Mouse (Mus musculus): ENCODE results near the gene Pltp. TPM values are rescaled to one million over a fixed set of nuclear protein-coding genes. Genes with fewer than 3 reads are reported as not detected.

Pltp gene
- polyA plus RNA-seq (2015; fragmentation: Nextera tagmentation; extraction: Ambion mirVana): 57.1 and 61.8 TPM in 2 replicates

GRCm38 (mm10) chr2:164857101-164857821 is at the start of gene Pltp:
Gene Pltp (minus strand): TSS chr2:164857711.
- Histone ChIP-seq H3K27ac (peak within 1 kb of the TSS; percentile 43), H3K27me3 (peaks cover 53% of the 10 kb centered on the region), H3K4me1 (peaks cover 31% of the 10 kb centered on the region)

GRCm38 (mm10) chr2:164906071-164906470 is 48.6 kb upstream of the Pltp start:
- no peak overlapping the region for H3K4me3 ChIP-seq
- no peaks in the 10 kb centered on the region; the same call in 1 of the 2 replicates for H3K9me3 ChIP-seq
- H3K4me2 ChIP-seq: no peak overlapping the region
- H3K9ac ChIP-seq: no peak overlapping the region
- 95% methylated on average over 4 of the region's 4 CpGs for WGBS
- H3K36me3 ChIP-seq: peaks cover 80% of the 10 kb centered on the region
- H3K27me3 ChIP-seq: no peaks in the 10 kb centered on the region
- no peak overlapping the region for H3K27ac ChIP-seq
- peaks cover 16% of the 10 kb centered on the region for H3K4me1 ChIP-seq
- ATAC-seq (ENCODE audit: insufficient number of reproducible peaks, low FRiP score, low TSS enrichment, low read depth): no peak

More at GRCm38 (mm10) chr2:164857101-164857821, at the start of gene Pltp:
- Histone ChIP-seq H3K9ac (peak within 1 kb of the TSS; percentile 37), H3K36me3 (no peaks in the 10 kb centered on the region), H3K9me3 (no peaks in the 10 kb centered on the region), H3K4me2 (peak within 1 kb of the TSS; percentile 98), H3K4me3 (peak within 1 kb of the TSS; percentile 52)
- under 1% methylated on average over 47 of the region's 47 CpGs for WGBS
- peak; percentile 46; the same call in 1 of the 2 replicates for ATAC-seq (ENCODE audit: insufficient number of reproducible peaks, low FRiP score, low TSS enrichment, low read depth)

- no peaks in the 10 kb centered on the region for H3K4me1 ChIP-seq
- no peaks in the 10 kb centered on the region for H3K27me3 ChIP-seq
- H3K4me3 ChIP-seq: no peak overlapping the region
- H3K4me2 ChIP-seq: no peak overlapping the region
- no peak overlapping the region for H3K9ac ChIP-seq
- ATAC-seq (ENCODE audit: insufficient number of reproducible peaks, low FRiP score, low TSS enrichment, low read depth): no peak
- no peaks in the 10 kb centered on the region; the same call in 1 of the 2 replicates for H3K9me3 ChIP-seq
- peaks cover 94% of the 10 kb centered on the region for H3K36me3 ChIP-seq
- H3K27ac ChIP-seq: no peak overlapping the region
- 75% methylated on average over 1 of the region's 1 CpGs for WGBS
These were observed 46.0 kb upstream of the Pltp start for GRCm38 (mm10) chr2:164903496-164903895.

GRCm38 (mm10) chr2:164901380-164901779 is 43.9 kb upstream of the Pltp start:
- Histone ChIP-seq H3K27me3 (no peaks in the 10 kb centered on the region), H3K9me3 (no peaks in the 10 kb centered on the region; the same call in 1 of the 2 replicates), H3K4me3 (no peak overlapping the region), H3K9ac (no peak overlapping the region), H3K27ac (no peak overlapping the region), H3K36me3 (peaks cover 94% of the 10 kb centered on the region), H3K4me2 (no peak overlapping the region), H3K4me1 (no peaks in the 10 kb centered on the region)
- WGBS: 91% methylated on average over 13 of the region's 13 CpGs
- ATAC-seq (ENCODE audit: insufficient number of reproducible peaks, low FRiP score, low TSS enrichment, low read depth): 0 out of 2 replicates have a peak, but pooled peaks have one; percentile 22

- H3K9me3 ChIP-seq: no peaks in the 10 kb centered on the region
- no peaks in the 10 kb centered on the region for H3K27me3 ChIP-seq
- H3K4me2 ChIP-seq: no peak overlapping the region
- H3K9ac ChIP-seq: no peak overlapping the region
- H3K4me3 ChIP-seq: no peak overlapping the region
- WGBS: 92% methylated on average over 16 of the region's 16 CpGs
- no peaks in the 10 kb centered on the region for H3K4me1 ChIP-seq
- peaks cover 94% of the 10 kb centered on the region for H3K36me3 ChIP-seq
- ATAC-seq (ENCODE audit: insufficient number of reproducible peaks, low FRiP score, low TSS enrichment, low read depth): no peak
- H3K27ac ChIP-seq: no peak overlapping the region
These were observed 42.4 kb upstream of the Pltp start for GRCm38 (mm10) chr2:164899723-164900459.

DNA sequence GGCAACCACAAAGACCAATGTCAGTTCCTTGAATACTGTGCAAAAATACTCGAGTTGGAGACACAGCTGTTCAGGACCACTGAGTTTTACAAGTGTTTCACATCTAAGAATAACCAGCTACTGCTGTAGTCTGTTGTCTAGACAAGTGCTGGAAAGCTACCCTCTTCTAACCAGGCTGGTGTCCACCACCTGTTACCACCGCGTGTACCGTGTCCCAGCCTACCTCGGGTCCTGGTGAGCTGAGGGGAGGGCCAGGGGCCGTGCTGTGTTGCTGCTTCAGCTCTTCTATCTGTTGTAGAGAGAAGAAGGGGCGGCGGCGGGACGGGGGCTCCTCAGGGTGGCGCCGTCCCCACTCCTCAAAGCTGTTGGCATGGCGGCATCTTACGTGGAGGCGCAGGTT is 41.5 kb upstream of the Pltp start:
- ATAC-seq (ENCODE audit: insufficient number of reproducible peaks, low FRiP score, low TSS enrichment, low read depth): no peak
- Histone ChIP-seq H3K4me2 (no peak overlapping the region), H3K27ac (no peak overlapping the region), H3K36me3 (peaks cover 94% of the 10 kb centered on the region), H3K4me1 (no peaks in the 10 kb centered on the region), H3K9me3 (no peaks in the 10 kb centered on the region), H3K4me3 (no peak overlapping the region), H3K27me3 (no peaks in the 10 kb centered on the region), H3K9ac (no peak overlapping the region)
- WGBS: 88% methylated on average over 15 of the region's 15 CpGs

DNA sequence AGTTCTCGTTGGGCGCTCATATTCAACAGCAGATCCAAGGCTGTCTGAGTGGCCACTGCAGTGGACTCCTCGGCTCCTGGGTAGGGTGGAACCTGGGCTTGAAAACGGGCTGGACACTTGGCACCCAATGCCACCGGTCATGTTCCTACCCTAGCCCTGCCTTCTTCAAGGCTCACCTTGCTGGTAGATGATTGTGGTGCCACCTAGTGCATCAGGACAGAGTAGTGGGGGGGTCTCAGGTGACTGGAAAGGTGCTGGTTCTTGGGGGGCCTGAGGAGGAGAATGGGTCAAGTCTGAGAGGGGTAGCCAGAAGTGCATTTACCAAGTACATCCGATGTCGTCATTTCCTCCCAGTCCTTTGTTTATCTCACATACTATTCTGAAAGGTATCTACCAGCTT is 40.5 kb upstream of the Pltp start:
- Histone ChIP-seq H3K27me3 (no peaks in the 10 kb centered on the region), H3K4me3 (no peak overlapping the region), H3K4me2 (no peak overlapping the region), H3K4me1 (no peaks in the 10 kb centered on the region), H3K9me3 (no peaks in the 10 kb centered on the region), H3K36me3 (peaks cover 100% of the 10 kb centered on the region), H3K9ac (no peak overlapping the region), H3K27ac (no peak overlapping the region)
- no peak for ATAC-seq (ENCODE audit: insufficient number of reproducible peaks, low FRiP score, low TSS enrichment, low read depth)
- WGBS: 93% methylated on average over 7 of the region's 7 CpGs

DNA sequence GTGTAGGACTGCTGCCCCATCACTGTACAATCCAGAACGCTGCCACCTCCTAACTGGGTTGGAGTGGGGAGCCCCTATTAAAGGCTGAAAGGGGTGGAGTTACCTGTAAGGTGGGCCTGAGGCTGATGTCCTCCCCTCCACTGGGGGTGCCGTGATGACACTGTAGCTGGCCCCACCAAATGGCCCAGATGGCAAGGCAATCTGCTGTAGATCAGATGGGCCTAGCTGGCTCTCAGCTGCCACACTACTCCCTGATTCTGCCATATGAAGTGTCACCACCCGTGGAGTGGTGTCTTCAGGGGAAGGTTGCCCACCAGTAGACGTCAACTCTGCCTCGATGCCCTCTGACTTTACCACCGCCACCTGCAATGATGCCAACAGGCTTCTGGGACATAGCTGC is 38.4 kb upstream of the Pltp start:
- H3K36me3 ChIP-seq: peaks cover 100% of the 10 kb centered on the region
- H3K4me3 ChIP-seq: no peak overlapping the region
- H3K9ac ChIP-seq: no peak overlapping the region
- ATAC-seq (ENCODE audit: insufficient number of reproducible peaks, low FRiP score, low TSS enrichment, low read depth): no peak
- no peak overlapping the region for H3K27ac ChIP-seq
- no peaks in the 10 kb centered on the region for H3K27me3 ChIP-seq
- 87% methylated on average over 6 of the region's 6 CpGs for WGBS
- no peaks in the 10 kb centered on the region for H3K4me1 ChIP-seq
- H3K9me3 ChIP-seq: no peaks in the 10 kb centered on the region
- H3K4me2 ChIP-seq: no peak overlapping the region

- H3K4me2 ChIP-seq: no peak overlapping the region
- no peaks in the 10 kb centered on the region for H3K27me3 ChIP-seq
- H3K4me3 ChIP-seq: no peak overlapping the region
- WGBS: 73% methylated on average over 1 of the region's 1 CpGs
- no peak overlapping the region for H3K27ac ChIP-seq
- H3K9ac ChIP-seq: no peak overlapping the region
- peaks cover 100% of the 10 kb centered on the region for H3K36me3 ChIP-seq
- H3K9me3 ChIP-seq: no peaks in the 10 kb centered on the region
- no peak for ATAC-seq (ENCODE audit: insufficient number of reproducible peaks, low FRiP score, low TSS enrichment, low read depth)
- no peaks in the 10 kb centered on the region for H3K4me1 ChIP-seq
These were observed 37.1 kb upstream of the Pltp start for GRCm38 (mm10) chr2:164894644-164895043.

DNA sequence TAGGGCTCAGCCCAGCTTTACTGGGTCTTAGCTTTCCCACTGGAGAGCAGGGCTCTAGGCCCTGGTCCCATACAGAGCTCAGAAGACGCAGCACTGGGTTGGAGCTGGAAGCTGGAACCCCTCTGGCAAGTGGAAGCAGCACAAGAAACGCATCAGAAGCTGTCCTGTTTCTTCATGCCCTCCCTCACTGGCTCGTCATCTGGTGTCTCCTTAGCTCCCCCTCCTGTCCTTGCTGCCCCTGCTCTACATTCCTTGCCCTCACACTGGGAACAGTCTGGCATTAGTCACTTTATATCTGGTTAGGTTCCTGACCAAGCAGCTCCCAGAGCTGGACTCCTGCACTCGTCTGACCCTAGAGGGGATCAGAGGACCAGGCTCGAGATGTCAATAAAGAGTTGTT is 36.5 kb upstream of the Pltp start:
- 67% methylated on average over 5 of the region's 5 CpGs for WGBS
- no peaks in the 10 kb centered on the region for H3K9me3 ChIP-seq
- no peaks in the 10 kb centered on the region for H3K27me3 ChIP-seq
- no peak for ATAC-seq (ENCODE audit: insufficient number of reproducible peaks, low FRiP score, low TSS enrichment, low read depth)
- no peak overlapping the region for H3K9ac ChIP-seq
- no peak overlapping the region for H3K27ac ChIP-seq
- H3K4me2 ChIP-seq: no peak overlapping the region
- H3K36me3 ChIP-seq: peaks cover 100% of the 10 kb centered on the region
- H3K4me1 ChIP-seq: no peaks in the 10 kb centered on the region
- no peak overlapping the region for H3K4me3 ChIP-seq

GRCm38 (mm10) chr2:164892696-164893216 is 35.2 kb upstream of the Pltp start:
- 89% methylated on average over 6 of the region's 6 CpGs for WGBS
- no peak overlapping the region for H3K27ac ChIP-seq
- no peaks in the 10 kb centered on the region for H3K4me1 ChIP-seq
- H3K4me2 ChIP-seq: no peak overlapping the region
- H3K9ac ChIP-seq: no peak overlapping the region
- H3K9me3 ChIP-seq: no peaks in the 10 kb centered on the region
- ATAC-seq (ENCODE audit: insufficient number of reproducible peaks, low FRiP score, low TSS enrichment, low read depth): no peak
- H3K36me3 ChIP-seq: peaks cover 100% of the 10 kb centered on the region
- no peaks in the 10 kb centered on the region for H3K27me3 ChIP-seq
- no peak overlapping the region for H3K4me3 ChIP-seq
